Mouse (Mus musculus) embryonic stem cell, embryonic (primary cell): ENCODE data around the gene Zic5.

Experiments
- CTCF ChIA-PET, 4 experiments: fragments of 300-600 bp in 2 of 4; fragments of 350-600 bp in 2 of 4; sonication (Branson Sonifier 250); formaldehyde crosslinking; loops; one replicate each; lab custom pipeline; 2022; ENCODE audit warnings: inconsistent platforms in 2 of 4; lab: Charles Lee
- POLR2A ChIA-PET, 4 experiments: fragments of 300-600 bp in 2 of 4; fragments of 350-600 bp in 2 of 4; sonication (Branson Sonifier 250); formaldehyde crosslinking; loops; one replicate each; lab custom pipeline; 2022; ENCODE audit warnings: antibody characterized with exemption in 4 of 4, inconsistent platforms in 1 of 4; lab: Charles Lee

The Zic5 gene

DNA sequence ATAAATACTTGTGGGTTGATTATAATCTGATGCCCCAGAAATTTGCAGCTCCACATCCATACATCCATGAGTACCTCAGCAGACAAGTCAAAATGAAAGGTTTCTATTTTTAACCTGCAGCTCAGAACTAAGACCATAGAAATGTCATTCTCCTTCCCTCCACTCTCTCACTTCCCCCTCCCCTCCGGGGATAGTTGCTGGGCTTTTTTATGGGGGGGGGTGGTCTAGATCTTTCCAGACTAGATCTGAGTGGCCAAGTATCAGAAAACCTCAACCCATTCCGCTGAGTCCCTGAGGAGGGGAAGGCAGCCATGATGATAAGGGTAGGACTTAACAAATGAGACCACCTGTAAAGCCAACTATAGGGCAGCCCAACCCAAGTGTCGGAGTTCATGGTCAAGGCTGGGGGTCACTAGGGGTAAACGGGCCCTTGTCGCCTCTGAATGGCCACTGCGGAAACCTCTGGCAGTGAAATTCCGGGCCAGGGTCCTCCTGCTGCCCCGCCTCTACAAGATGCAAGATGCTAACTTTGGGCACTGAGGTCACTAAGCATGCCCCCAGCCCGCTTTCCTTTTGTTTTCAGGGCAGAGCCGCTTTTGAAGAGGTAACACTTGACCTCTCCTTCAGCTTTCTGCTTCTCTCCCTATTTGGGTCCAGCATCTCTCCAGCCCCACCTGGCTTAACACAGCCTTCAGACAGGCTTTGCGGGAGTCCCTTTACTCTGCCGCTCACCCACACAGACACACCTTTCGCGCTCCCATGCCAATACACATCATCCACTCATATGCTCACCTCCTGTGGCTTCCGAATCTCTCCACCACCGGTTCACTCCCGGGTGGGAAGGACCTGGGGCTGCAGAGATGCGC is 18.3 kb upstream of the Zic5 start:
- CTCF ChIA-PET, result no interaction called here
- POLR2A ChIA-PET, result interaction anchor here in 3 of 4 experiments (0.9 to 12.4 kb wide), 9 partner anchors 10 to 206 kb away, joined by 3 to 230 read pairs (median 5); partner anchors contain the start of genes Pcca (in 1 of the 3), Zic2 (in 1 of the 3) and Zic5 (in 1 of the 3)

DNA sequence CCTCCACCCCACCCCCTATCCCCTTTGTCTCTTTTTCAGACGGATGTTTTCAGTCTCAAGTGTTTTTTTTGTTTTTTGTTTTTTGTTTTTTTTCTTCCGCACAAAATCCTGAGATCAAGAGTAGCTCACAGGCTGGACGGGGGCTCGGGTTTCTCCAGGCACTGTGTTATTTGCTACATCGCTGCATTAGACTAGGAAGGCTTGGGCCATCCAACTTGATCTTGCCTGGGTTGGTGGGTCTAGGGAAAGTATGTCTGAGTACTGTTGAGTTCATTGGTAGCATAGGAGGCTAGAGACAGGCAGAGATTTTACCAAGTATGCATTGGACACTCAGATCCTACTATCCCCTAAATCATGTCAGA is 17.5 kb upstream of the Zic5 start:
- ChIA-PET POLR2A (interaction anchor here in 3 of 4 experiments (0.8 to 12.4 kb wide), 9 partner anchors 8 to 205 kb away, joined by 3 to 230 read pairs (median 5); partner anchors contain the start of genes Zic2 (in 2 of the 3), Pcca (in 1 of the 3) and Zic5 (in 1 of the 3)), CTCF (no interaction called here)

DNA sequence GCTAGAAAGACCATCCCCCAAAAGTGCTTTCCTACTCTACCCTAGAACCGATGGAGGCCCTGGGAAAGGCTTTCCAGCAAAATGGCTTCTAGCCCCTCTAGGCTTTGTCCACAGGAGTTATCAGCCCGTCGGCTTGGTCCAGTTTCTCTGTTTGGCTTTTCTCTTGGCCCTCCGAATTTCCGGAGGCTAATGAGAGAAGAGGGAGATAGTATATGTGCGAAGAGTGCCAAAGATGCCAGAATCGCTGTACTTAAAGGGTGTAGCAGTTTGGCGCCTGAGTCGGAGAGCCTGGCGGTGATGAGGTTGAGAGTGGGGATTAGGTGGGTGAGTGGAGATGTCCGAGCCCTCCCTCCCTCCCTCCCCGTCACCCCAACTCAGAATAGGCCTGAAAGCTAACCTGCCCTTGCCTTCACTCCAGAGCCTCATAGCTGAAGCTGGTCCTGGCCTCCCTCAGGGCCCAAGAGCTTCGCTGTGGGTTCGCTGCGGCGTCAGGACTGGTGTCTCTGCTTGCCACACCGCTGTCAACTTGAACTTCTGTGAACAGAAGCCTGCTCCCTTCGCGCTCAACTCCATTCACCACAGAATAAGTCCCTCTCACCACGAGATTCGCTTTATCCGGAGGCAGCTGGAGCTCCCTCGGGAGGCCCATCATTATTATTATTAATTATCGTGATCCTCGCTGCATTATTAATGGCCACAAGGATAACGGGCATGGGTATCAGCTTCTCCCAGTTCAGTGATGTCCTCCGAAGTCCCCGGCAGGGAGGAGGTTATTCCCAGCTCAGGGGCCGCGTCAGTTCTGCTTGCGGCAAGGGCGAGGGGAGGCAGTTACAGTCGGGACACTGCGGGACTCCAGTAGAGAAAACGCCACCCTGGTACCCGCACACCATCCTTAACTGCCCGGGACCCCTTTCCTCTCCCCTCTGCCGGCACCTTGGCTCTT is 16.9 kb upstream of the Zic5 start:
- CTCF ChIA-PET, result interaction anchor here in 1 of 4 experiments (0.5 kb wide), 1 partner anchor 8 kb away, joined by 4 read pairs; no protein-coding TSS in a partner anchor
- POLR2A ChIA-PET, result interaction anchor here (0.5 to 12.4 kb wide), 18 partner anchors 7 to 729 kb away, joined by 3 to 230 read pairs (median 5); partner anchors contain the start of genes Gm10837 (in 3 of the 4), Zic2 (in 2 of the 4), Pcca (in 1 of the 4) and Zic5 (in 1 of the 4)

DNA sequence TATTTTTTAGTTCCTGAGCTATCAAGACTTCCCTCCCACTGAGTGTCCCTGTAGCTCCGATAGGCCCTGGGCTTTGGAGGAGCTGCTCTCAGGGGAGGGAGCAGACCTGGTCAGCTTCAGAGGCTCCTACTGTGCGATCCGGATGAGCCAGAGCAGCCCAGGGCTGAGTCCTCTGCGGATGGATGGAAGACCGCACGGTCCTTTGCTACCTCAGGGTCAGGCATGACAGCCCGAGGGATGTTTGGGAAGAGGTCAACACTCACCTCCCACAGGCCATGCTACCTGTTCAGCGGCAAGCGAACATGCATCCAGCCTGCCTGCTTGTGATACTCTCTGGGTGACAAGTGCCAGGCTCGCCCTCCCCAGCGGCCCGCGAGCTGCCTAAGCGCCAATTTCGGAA is 15.7 kb upstream of the Zic5 start:
- ChIA-PET CTCF (interaction anchor here in 2 of 4 experiments (0.5 to 1.4 kb wide), 6 partner anchors 10 to 765 kb away, joined by 3 to 4 read pairs (median 4); no protein-coding TSS in a partner anchor), POLR2A (interaction anchor here (0.5 to 12.4 kb wide), 23 partner anchors 9 to 278 kb away, joined by 3 to 230 read pairs (median 5); partner anchors contain the start of genes Zic5 (in 4 of the 4), Gm10837 (in 3 of the 4) and Gm5089 (in 1 of the 4))

DNA sequence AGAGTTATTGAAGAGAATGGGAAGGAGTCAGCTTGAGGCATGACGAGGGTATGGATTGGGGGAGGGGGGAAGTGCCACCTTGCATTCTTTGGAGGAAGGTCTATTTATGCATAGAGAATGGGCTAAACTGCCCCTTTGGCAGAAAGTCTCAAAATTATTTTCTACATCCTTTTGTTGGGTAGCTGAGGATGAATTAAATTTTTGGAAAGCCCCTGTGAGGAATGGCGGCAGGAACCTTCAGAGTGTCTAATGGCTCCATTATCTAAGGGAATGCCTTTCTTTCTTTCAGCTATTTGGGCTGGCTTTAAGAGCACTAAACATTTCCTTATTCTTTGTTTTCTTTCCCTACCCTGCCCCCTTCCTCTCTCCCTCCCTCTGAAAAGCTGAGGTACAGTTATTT is 14.9 kb upstream of the Zic5 start:
- CTCF ChIA-PET, result interaction anchor here in 3 of 4 experiments (0.5 to 1.4 kb wide), 7 partner anchors 11 to 400 kb away, joined by 3 to 12 read pairs (median 3); no protein-coding TSS in a partner anchor
- POLR2A ChIA-PET, result interaction anchor here (0.6 to 12.4 kb wide), 25 partner anchors 10 to 444 kb away, joined by 3 to 230 read pairs (median 4); partner anchors contain the start of genes Zic5 (in 4 of the 4), Gm10837 (in 3 of the 4), Gm5089 (in 1 of the 4) and Pcca (in 1 of the 4)

DNA sequence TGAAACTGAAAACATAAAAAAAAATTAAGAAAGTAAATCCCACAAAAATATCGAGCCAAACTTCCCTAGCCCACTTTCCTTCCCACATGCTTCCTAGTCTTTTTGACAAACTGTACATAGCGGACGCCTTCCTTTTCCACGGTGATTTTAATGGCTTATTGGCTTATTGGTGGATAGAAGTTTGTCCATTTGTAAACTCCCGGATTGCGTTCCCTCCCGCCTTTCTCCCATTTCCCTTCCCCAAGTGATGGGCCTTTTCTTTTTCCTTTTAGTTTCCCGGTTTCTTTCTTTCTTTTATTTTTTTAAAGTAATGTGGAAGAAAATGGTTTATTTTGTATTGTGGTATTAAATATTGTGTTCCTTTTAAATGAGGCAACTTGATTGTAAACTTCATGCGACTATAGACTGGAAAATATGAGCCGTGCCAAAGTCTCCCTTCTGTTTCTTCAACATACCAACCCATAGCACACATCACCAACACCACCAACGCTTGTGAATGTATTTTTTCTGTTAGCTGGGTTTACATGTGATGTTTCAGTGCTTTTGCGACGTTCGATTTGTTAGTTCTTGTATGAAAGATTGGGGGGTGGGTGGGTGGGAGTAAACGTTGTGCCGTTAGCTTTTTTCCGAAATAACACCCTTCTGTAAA is 14.1 kb upstream of the Zic5 start:
- ChIA-PET CTCF (no interaction called here), POLR2A (interaction anchor here in 3 of 4 experiments (1.1 to 12.4 kb wide), 11 partner anchors 11 to 444 kb away, joined by 3 to 230 read pairs (median 6); partner anchors contain the start of genes Zic5 (in 3 of the 3) and Gm10837 (in 2 of the 3))

DNA sequence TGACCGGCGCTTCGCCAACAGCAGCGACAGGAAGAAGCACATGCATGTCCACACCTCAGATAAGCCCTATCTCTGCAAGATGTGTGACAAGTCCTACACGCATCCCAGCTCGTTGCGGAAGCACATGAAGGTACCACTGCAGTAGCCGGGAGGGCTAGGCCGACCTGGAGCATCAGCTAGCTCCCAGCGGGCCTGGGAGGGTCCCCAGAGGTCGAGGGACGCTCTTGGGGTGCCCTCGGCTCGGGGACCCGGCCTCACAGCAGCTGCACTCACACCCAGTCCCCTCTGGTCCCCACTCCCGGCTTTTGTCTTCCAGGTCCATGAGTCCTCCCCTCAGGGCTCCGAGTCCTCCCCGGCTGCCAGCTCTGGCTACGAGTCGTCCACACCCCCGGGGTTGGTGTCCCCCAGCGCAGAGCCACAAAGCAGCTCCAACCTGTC is 13.1 kb upstream of the Zic5 start:
- ChIA-PET POLR2A (interaction anchor here in 3 of 4 experiments (0.6 to 12.4 kb wide), 23 partner anchors 7 to 303 kb away, joined by 3 to 230 read pairs (median 4); partner anchors contain the start of genes Zic5 (in 3 of the 3), Gm10837 (in 2 of the 3) and Pcca (in 1 of the 3)), CTCF (interaction anchor here in 2 of 4 experiments (0.6 to 0.7 kb wide), 2 partner anchors 35 to 210 kb away, joined by 3 read pairs; no protein-coding TSS in a partner anchor)

DNA sequence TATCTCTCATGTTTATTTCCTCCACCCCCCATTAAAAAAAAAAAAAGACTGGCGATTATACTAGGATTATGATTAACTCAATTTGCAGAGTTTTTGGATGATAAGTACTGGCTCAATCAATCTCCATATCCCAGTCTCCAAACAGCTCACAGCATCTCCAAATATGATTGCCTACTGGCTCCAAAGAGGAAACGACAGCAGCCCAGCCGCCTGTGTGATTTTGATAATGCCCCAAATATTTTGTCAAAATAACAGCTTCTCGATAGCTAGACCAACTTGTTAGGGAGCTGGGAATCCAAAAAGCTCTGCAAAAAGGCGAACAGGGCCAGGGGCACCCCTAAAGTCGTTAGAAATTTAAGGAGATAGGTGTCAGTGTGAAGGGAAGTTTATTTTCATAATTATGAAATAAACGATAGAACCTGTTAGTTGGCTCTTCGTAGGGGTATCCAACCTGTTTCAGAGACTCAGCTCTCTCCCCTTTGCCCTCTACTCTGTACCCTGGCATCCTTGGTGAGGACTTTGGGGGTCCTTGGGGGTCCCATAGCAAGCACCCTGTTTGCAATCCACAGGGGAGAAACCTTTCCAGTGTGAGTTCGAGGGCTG is 12.6 kb upstream of the Zic5 start:
- ChIA-PET CTCF (interaction anchor here in 2 of 4 experiments (0.6 to 0.7 kb wide), 3 partner anchors 16 to 209 kb away, joined by 3 read pairs; no protein-coding TSS in a partner anchor), POLR2A (interaction anchor here in 3 of 4 experiments (0.6 to 12.4 kb wide), 30 partner anchors 8 to 302 kb away, joined by 3 to 230 read pairs (median 4); partner anchors contain the start of genes Zic5 (in 3 of the 3), Gm10837 (in 2 of the 3) and Pcca (in 1 of the 3))

DNA sequence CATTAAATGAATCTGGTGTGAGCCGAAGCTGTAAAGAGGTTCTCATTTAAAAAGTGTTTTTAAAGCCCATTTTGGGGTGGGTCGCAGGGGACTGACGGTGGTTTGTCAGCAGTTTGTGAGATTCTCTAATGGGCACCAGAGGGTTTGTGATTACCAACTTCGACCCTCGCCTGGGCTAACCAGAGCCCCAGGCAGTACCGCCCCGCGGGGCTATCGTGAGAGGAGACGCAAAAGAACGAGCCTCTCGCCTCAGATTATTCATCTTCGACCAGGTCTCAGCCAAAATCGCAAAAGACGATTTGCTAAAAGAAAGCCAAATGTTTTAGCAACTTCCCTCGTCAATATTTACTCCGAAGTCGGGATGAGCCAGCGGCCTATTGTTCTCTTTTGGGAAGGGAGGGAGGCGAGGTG is 11.8 kb upstream of the Zic5 start:
- POLR2A ChIA-PET, result interaction anchor here (0.6 to 12.4 kb wide), 23 partner anchors 9 to 254 kb away, joined by 3 to 230 read pairs (median 5); partner anchors contain the start of genes Gm10837 (in 2 of the 4) and Zic5 (in 2 of the 4)
- CTCF ChIA-PET, result interaction anchor here in 2 of 4 experiments (0.6 to 0.7 kb wide), 2 partner anchors 15 to 41 kb away, joined by 3 to 6 read pairs; no protein-coding TSS in a partner anchor

DNA sequence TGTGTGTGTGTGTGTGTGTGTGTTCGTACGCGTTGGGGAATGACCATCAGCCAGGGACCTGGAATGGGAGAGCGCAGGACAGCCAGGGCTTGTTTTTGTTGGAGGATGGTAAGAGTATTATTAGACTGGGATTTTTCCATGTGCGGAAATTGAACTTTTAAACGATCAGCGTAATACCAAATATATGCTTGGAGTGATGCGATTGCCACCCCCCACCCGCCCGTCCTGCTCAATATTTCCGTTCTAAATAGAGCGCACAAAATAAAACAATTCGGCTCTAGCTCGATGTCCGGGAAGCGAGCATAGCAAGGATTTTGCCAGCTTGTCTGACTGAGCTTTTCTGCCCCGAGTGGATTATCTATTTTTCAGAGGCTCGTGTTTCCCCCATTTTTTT is 11.3 kb upstream of the Zic5 start:
- ChIA-PET POLR2A (interaction anchor here (0.6 to 12.4 kb wide), 34 partner anchors 8 to 1037 kb away, joined by 3 to 230 read pairs (median 5); partner anchors contain the start of genes Gm10837 (in 2 of the 4), Zic5 (in 2 of the 4) and Gm5089 (in 1 of the 4)), CTCF (interaction anchor here in 2 of 4 experiments (0.6 to 0.7 kb wide), 2 partner anchors 15 to 40 kb away, joined by 3 to 6 read pairs; no protein-coding TSS in a partner anchor)

DNA sequence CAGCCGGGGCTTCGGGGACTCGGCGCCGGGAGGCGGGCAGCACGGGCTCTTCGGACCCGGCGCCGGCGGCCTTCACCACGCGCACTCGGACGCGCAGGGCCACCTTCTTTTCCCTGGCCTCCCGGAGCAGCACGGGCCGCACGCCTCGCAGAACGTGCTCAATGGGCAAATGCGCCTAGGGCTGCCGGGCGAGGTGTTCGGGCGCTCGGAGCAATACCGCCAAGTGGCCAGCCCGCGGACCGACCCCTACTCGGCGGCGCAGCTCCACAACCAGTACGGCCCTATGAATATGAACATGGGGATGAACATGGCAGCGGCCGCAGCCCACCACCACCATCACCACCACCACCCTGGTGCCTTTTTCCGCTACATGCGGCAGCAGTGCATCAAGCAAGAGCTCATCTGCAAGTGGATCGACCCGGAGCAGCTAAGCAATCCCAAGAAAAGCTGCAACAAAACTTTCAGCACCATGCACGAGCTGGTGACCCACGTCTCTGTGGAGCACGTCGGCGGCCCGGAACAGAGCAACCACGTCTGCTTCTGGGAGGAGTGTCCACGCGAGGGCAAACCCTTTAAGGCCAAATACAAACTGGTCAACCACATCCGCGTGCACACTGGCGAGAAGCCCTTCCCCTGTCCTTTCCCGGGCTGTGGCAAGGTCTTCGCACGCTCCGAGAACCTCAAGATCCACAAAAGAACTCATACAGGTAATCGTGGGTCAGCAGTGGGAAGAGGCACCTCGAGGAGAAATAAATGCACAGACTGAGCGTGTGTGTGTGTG is 10.8 kb upstream of the Zic5 start:
- CTCF ChIA-PET, result interaction anchor here in 2 of 4 experiments (0.7 to 2.0 kb wide), 2 partner anchors 14 to 23 kb away, joined by 3 to 10 read pairs; no protein-coding TSS in a partner anchor
- POLR2A ChIA-PET, result interaction anchor here (0.6 to 12.4 kb wide), 50 partner anchors 9 to 1036 kb away, joined by 3 to 230 read pairs (median 5); partner anchors contain the start of genes Zic5 (in 3 of the 4), Gm10837 (in 2 of the 4), Pcca (in 2 of the 4) and Clybl (in 1 of the 4)

DNA sequence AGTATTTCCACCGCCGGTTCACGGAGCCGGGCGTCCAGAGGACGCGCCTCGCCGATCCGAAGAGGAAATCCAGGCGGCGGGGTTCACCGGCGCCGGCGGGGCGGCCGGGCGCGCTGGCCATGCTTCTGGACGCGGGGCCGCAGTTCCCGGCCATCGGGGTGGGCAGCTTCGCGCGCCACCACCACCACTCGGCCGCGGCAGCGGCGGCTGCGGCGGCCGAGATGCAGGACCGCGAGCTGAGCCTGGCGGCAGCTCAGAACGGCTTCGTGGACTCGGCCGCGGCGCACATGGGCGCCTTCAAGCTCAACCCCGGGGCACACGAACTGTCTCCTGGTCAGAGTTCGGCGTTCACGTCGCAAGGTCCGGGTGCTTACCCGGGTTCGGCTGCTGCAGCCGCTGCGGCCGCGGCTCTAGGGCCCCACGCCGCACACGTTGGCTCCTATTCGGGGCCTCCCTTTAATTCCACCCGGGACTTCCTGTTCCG is 10.1 kb upstream of the Zic5 start:
- POLR2A ChIA-PET, result interaction anchor here (0.6 to 12.4 kb wide), 76 partner anchors 7 to 678 kb away, joined by 3 to 230 read pairs (median 5); partner anchors contain the start of genes Zic5 (in 4 of the 4), Gm10837 (in 3 of the 4), Pcca (in 3 of the 4) and Clybl (in 2 of the 4)
- CTCF ChIA-PET, result interaction anchor here in 2 of 4 experiments (0.8 to 2.0 kb wide), 4 partner anchors 11 to 208 kb away, joined by 3 to 10 read pairs (median 4); no protein-coding TSS in a partner anchor

DNA sequence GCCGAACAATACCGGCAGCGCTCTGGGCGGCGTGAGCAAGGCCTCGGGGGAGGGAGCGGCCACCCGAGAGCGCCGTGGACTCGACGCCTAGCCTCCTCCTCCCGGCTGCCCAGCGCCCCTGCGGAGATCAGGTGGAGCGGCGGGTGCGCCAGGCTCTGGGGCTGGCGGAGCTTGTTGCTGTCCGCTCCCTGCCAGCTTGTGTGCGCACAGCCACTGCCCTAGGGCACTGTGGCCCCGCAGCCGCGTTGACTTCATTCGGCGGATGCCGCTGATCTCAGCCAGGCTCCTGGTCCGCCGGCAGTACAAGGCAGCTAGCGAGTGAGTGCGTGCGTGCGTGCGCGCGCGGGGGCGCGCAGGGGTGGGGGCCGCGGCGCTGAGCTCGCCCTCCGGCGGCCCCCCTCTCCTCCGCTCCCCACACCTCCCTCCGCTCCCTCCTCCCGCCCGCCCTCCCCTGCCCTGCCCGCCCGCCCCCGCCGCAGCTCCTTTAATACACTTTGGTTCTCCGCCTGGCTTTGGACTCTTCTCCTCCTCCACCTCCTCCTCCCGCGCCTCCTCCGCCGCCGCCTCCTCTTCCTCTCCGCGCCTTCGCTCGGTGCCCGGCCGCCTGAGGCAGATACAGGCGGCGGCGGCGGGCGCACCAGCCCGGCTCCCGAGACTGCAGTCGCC is 9.5 kb upstream of the Zic5 start, which contains the start of gene Zic2:
Zic2 (plus strand) TSS at position 545 of the 666 bp plus-strand sequence.
- POLR2A ChIA-PET, result interaction anchor here (0.6 to 12.4 kb wide), 80 partner anchors 8 to 1961 kb away, joined by 3 to 230 read pairs (median 5); partner anchors contain the start of genes Zic5 (in 4 of the 4), Gm10837 (in 3 of the 4), Gm5089 (in 3 of the 4) and Pcca (in 3 of the 4)
- CTCF ChIA-PET, result interaction anchor here in 2 of 4 experiments (0.6 to 2.0 kb wide), 5 partner anchors 11 to 212 kb away, joined by 3 to 10 read pairs (median 4); no protein-coding TSS in a partner anchor
